Mouse (Mus musculus): ENCODE measurements around the gene Gtpbp1. TPM values are rescaled to one million over a fixed set of nuclear protein-coding genes. Genes with fewer than 3 reads are reported as not detected.

Gene Gtpbp1
- total RNA-seq, 2 experiments from 2014 or later, result 44.9 to 48.5 TPM

GRCm38 (mm10) chr15:79744742-79745141 is 54.1 kb downstream of the Gtpbp1 start:
- DNase-seq (ENCODE audit: extremely low spot score in 1 of 2, low spot score in 2 of 2), result peak in 1 of 2 experiments; percentile 28
- intact Hi-C loops (cut with DNase I), result no loop called here

GRCm38 (mm10) chr15:79745312-79745711 is 54.7 kb downstream of the Gtpbp1 start:
- intact Hi-C loops (cut with DNase I), result no loop called here

GRCm38 (mm10) chr15:79745883-79746282 is 55.2 kb downstream of the Gtpbp1 start:
- DNase-seq (ENCODE audit: extremely low spot score in 1 of 2, low spot score in 2 of 2), result no peak
- intact Hi-C loops (cut with DNase I), result no loop called here

More at GRCm38 (mm10) chr15:79745312-79745711, 54.7 kb downstream of the Gtpbp1 start:
- DNase-seq (ENCODE audit: extremely low spot score in 1 of 2, low spot score in 2 of 2), result no peak

GRCm38 (mm10) chr15:79747998-79748397 is 57.4 kb downstream of the Gtpbp1 start:
- DNase-seq (ENCODE audit: extremely low spot score in 1 of 2, low spot score in 2 of 2), result peak in 1 of 2 experiments; percentile 57
- intact Hi-C loops (cut with DNase I), result no loop called here

- intact Hi-C loops (cut with DNase I), result no loop called here
- peak in 1 of 2 experiments; percentile 28 for DNase-seq (ENCODE audit: extremely low spot score in 1 of 2, low spot score in 2 of 2)
These were observed 58.5 kb downstream of the Gtpbp1 start for GRCm38 (mm10) chr15:79749162-79749561.

GRCm38 (mm10) chr15:79750266-79750665 is 59.6 kb downstream of the Gtpbp1 start:
- intact Hi-C loops (cut with DNase I), result loop anchor here (5.0 to 10.0 kb wide), 3 partner anchors 77 to 327 kb away; no protein-coding TSS in a partner anchor
- DNase-seq (ENCODE audit: extremely low spot score in 1 of 2, low spot score in 2 of 2), result peak in 1 of 2 experiments; percentile 35

- peak in 1 of 2 experiments; percentile 28 for DNase-seq (ENCODE audit: extremely low spot score in 1 of 2, low spot score in 2 of 2)
- intact Hi-C loops (cut with DNase I), result loop anchor here (5.0 to 10.0 kb wide), 3 partner anchors 76 to 326 kb away; no protein-coding TSS in a partner anchor
These were observed 61.1 kb downstream of the Gtpbp1 start for GRCm38 (mm10) chr15:79751772-79752171.

GRCm38 (mm10) chr15:79752742-79753419 is 62.2 kb downstream of the Gtpbp1 start:
- peak; percentile 74 to 83 for DNase-seq (ENCODE audit: extremely low spot score in 1 of 2, low spot score in 2 of 2)
- intact Hi-C loops (cut with DNase I), result loop anchor here (5.0 to 10.0 kb wide), 3 partner anchors 74 to 324 kb away; no protein-coding TSS in a partner anchor

- intact Hi-C loops (cut with DNase I), result loop anchor here (5.0 to 10.0 kb wide), 3 partner anchors 74 to 324 kb away; no protein-coding TSS in a partner anchor
- DNase-seq (ENCODE audit: extremely low spot score in 1 of 2, low spot score in 2 of 2), result no peak
These were observed 62.7 kb downstream of the Gtpbp1 start for GRCm38 (mm10) chr15:79753420-79753752.

- intact Hi-C loops (cut with DNase I), result loop anchor here (5.0 to 10.0 kb wide), 3 partner anchors 73 to 323 kb away; no protein-coding TSS in a partner anchor
- no peak for DNase-seq (ENCODE audit: extremely low spot score in 1 of 2, low spot score in 2 of 2)
These were observed 63.2 kb downstream of the Gtpbp1 start for GRCm38 (mm10) chr15:79753873-79754272.

GRCm38 (mm10) chr15:79755176-79755575 is 64.5 kb downstream of the Gtpbp1 start:
- DNase-seq (ENCODE audit: extremely low spot score in 1 of 2, low spot score in 2 of 2), result no peak
- intact Hi-C loops (cut with DNase I), result loop anchor here (5.0 to 10.0 kb wide), 2 partner anchors 47 to 160 kb away; partner anchors contain the start of gene Nptxr

GRCm38 (mm10) chr15:79755977-79756625 is 65.5 kb downstream of the Gtpbp1 start:
- DNase-seq (ENCODE audit: extremely low spot score in 1 of 2, low spot score in 2 of 2), result no peak
- intact Hi-C loops (cut with DNase I), result loop anchor here (5.0 to 10.0 kb wide), 2 partner anchors 46 to 159 kb away; partner anchors contain the start of gene Nptxr

- no peak for DNase-seq (ENCODE audit: extremely low spot score in 1 of 2, low spot score in 2 of 2)
- intact Hi-C loops (cut with DNase I), result loop anchor here (5.0 to 10.0 kb wide), 2 partner anchors 45 to 158 kb away; partner anchors contain the start of gene Nptxr
These were observed 66.5 kb downstream of the Gtpbp1 start for GRCm38 (mm10) chr15:79757118-79757517.

GRCm38 (mm10) chr15:79760956-79761355 is 70.3 kb downstream of the Gtpbp1 start:
- DNase-seq (ENCODE audit: extremely low spot score in 1 of 2, low spot score in 2 of 2), result no peak
- intact Hi-C loops (cut with DNase I), result no loop called here

GRCm38 (mm10) chr15:79763001-79763400 is 72.4 kb downstream of the Gtpbp1 start:
- intact Hi-C loops (cut with DNase I), result no loop called here
- DNase-seq (ENCODE audit: extremely low spot score in 1 of 2, low spot score in 2 of 2), result no peak

- no peak for DNase-seq (ENCODE audit: extremely low spot score in 1 of 2, low spot score in 2 of 2)
- intact Hi-C loops (cut with DNase I), result no loop called here
These were observed 73.1 kb downstream of the Gtpbp1 start for GRCm38 (mm10) chr15:79763601-79764246.

GRCm38 (mm10) chr15:79764539-79765267 is 74.1 kb downstream of the Gtpbp1 start:
- intact Hi-C loops (cut with DNase I), result no loop called here
- no peak for DNase-seq (ENCODE audit: extremely low spot score in 1 of 2, low spot score in 2 of 2)

- no peak for DNase-seq (ENCODE audit: extremely low spot score in 1 of 2, low spot score in 2 of 2)
- intact Hi-C loops (cut with DNase I), result no loop called here
These were observed 74.7 kb downstream of the Gtpbp1 start for GRCm38 (mm10) chr15:79765361-79765760.

- intact Hi-C loops (cut with DNase I), result no loop called here
- DNase-seq (ENCODE audit: extremely low spot score in 1 of 2, low spot score in 2 of 2), result no peak
These were observed 75.5 kb downstream of the Gtpbp1 start for GRCm38 (mm10) chr15:79766168-79766567.

Measured in left cerebral cortex, postnatal 10 days (tissue).